Mouse (Mus musculus) kidney, embryonic 14.5 days (tissue): Measurements from ENCODE around the gene Kcnc1. TPM values are rescaled to one million over a fixed set of nuclear protein-coding genes. Genes with fewer than 3 reads are reported as not detected.

Experiments used
- ATAC-seq: fragments of 200-750 bp; cut with Nextera tagmentation; 2 replicates; pipeline ENCODE4 v1.8.0; 2017; ENCODE audit warnings: moderate number of reproducible peaks, mild to moderate bottlenecking, moderate TSS enrichment, moderate library complexity; ENCODE audit not compliant: low FRiP score, low TSS enrichment
- H3K27ac ChIP-seq: fragments of 300-500 bp; sonication (generic); 2 replicates; pipeline ENCODE4 v1.5.1; 2014; ENCODE audit warnings: low read depth, mild to moderate bottlenecking, low read length, moderate library complexity, mixed read lengths
- H3K27me3 ChIP-seq: fragments of 300-500 bp; sonication (generic); 2 replicates; pipeline ENCODE4 v1.6.1; 2014; ENCODE audit warnings: mild to moderate bottlenecking, low read length; ENCODE audit not compliant: control insufficient read depth, insufficient read depth
- H3K36me3 ChIP-seq: fragments of 300-500 bp; sonication (generic); 2 replicates; pipeline ENCODE4 v1.6.1; 2014; ENCODE audit warnings: low read length, mixed read lengths; ENCODE audit not compliant: control insufficient read depth, insufficient read depth
- H3K4me1 ChIP-seq: fragments of 300-500 bp; sonication (generic); 2 replicates; pipeline ENCODE4 v1.6.1; 2014; ENCODE audit warnings: low read length, mixed read lengths; ENCODE audit not compliant: control insufficient read depth, insufficient read depth
- H3K4me2 ChIP-seq: fragments of 300-500 bp; sonication (generic); replicated peaks from 2 replicates; pipeline ENCODE4 v1.6.1; 2014; ENCODE audit warnings: low read depth, mild to moderate bottlenecking, low read length
- H3K4me3 ChIP-seq: fragments of 300-500 bp; sonication (generic); 2 replicates; pipeline ENCODE4 v1.5.1; 2014; ENCODE audit warnings: mild to moderate bottlenecking, low read length
- H3K9ac ChIP-seq: fragments of 300-500 bp; sonication (generic); 2 replicates; pipeline ENCODE4 v1.6.1; 2014; ENCODE audit warnings: low read depth, mild to moderate bottlenecking, low read length, moderate library complexity
- H3K9me3 ChIP-seq: fragments of 300-500 bp; sonication (generic); 2 replicates; pipeline ENCODE4 v1.6.1; 2016; ENCODE audit warnings: low read length; ENCODE audit not compliant: control insufficient read depth
- WGBS: fragments of 180-500 bp; shearing (Covaris S2); extraction: QIAGEN DNeasy Blood & Tissue Kit; methylation state at CpG from one replicate; pipeline ENCODE4 v1.1.7; 2014; 5-methylcytosine and 5-hydroxymethylcytosine counted together
- polyA plus RNA-seq: library from polyadenylated mRNA; unstranded; fragments of >200 nt; fragmentation: Nextera tagmentation; extraction: Ambion mirVana; gene quantifications from 2 replicates; pipeline ENCODE4 v1.2.1, GENCODE M21; 2014

Gene Kcnc1
- 0.07 TPM in 1 of 2 replicates, not detected in the other for polyA plus RNA-seq

GRCm38 (mm10) chr7:46396231-46396927 lies at the start of gene Kcnc1:
Kcnc1 (plus strand) TSS chr7:46396497.
- Histone ChIP-seq H3K4me3 (peak within 1 kb of the TSS; percentile 48), H3K9ac (peak within 1 kb of the TSS; percentile 37), H3K4me2 (peak within 1 kb of the TSS; percentile 98), H3K4me1 (peaks cover 13% of the 10 kb centered on the region), H3K36me3 (no peaks in the 10 kb centered on the region), H3K27ac (no peak within 1 kb of the TSS), H3K9me3 (no peaks in the 10 kb centered on the region), H3K27me3 (peaks cover 63% of the 10 kb centered on the region)
- ATAC-seq = peak; percentile 90
- WGBS = under 1% methylated on average over 62 of the region's 93 CpGs

- Histone ChIP-seq H3K36me3 (no peaks in the 10 kb centered on the region), H3K9me3 (no peaks in the 10 kb centered on the region), H3K27me3 (peaks cover 39% of the 10 kb centered on the region), H3K4me1 (no peaks in the 10 kb centered on the region), H3K4me2 (no peak overlapping the region), H3K4me3 (no peak overlapping the region), H3K9ac (no peak overlapping the region), H3K27ac (no peak overlapping the region)
- 55% methylated on average over 4 of the region's 4 CpGs for WGBS
- ATAC-seq = no peak
These were observed 48.6 kb upstream of the Kcnc1 start for GRCm38 (mm10) chr7:46347692-46348091.

DNA sequence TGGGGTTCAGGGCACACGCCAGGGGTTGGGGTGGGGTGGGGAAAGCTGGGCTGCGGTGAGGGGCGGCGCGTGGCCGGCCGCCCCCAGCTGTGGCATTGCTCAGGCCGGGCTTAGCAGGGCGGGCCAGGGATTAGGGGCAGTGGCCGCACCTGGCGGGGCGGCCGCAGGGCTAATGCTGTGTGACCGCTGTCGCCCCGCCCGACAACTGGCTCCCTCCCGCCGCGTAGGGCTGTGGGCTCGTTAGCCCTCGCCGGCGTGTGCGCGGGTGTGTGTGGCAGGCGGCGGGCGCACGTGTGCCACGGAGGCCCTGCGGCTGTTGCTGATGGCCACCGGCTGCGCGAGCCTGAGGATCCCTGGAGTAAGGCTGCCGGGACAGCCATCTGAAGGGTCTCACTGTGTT lies 47.5 kb upstream of the Kcnc1 start:
- H3K27ac ChIP-seq = no peak overlapping the region
- H3K4me3 ChIP-seq = no peak overlapping the region
- H3K36me3 ChIP-seq = no peaks in the 10 kb centered on the region
- no peaks in the 10 kb centered on the region for H3K9me3 ChIP-seq
- H3K4me2 ChIP-seq = no peak overlapping the region
- no peak overlapping the region for H3K9ac ChIP-seq
- WGBS = 5% methylated on average over 36 of the region's 36 CpGs
- peaks cover 41% of the 10 kb centered on the region for H3K27me3 ChIP-seq
- H3K4me1 ChIP-seq = no peaks in the 10 kb centered on the region
- no peak for ATAC-seq

DNA sequence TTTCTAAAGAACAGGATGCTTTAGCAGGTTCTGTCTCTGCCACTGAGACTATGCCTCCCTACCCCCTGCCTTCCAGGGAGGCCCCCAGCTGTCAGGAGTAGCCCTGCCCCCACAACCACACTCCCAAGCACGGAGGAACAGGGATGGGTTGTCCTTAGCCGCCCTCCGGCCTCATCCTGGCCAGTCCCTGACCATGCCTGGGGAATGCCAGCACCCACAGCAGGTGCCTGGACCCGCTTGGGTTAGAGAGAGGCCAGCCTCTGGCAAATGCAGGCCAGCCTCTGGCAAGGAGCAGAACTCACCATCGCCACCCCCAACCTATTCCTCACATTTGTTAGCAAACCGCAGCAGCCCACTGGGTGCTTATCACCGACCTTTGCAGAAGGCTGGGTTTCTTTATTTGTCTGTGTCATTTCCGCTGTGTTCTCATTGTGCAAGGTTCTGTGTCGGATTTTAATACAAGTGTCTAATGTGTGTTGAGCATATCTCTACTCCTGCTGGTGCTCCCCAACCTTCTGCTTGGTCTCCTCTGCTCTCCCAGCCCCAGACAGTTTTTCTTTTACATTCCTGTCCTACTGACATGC lies 46.1 kb upstream of the Kcnc1 start:
- Histone ChIP-seq H3K4me2 (no peak overlapping the region), H3K27ac (no peak overlapping the region), H3K9ac (no peak overlapping the region), H3K27me3 (peaks cover 41% of the 10 kb centered on the region), H3K4me1 (no peaks in the 10 kb centered on the region), H3K9me3 (no peaks in the 10 kb centered on the region), H3K4me3 (no peak overlapping the region), H3K36me3 (no peaks in the 10 kb centered on the region)
- no peak for ATAC-seq
- WGBS = 60% methylated on average over 9 of the region's 9 CpGs

GRCm38 (mm10) chr7:46352748-46353147 lies 43.5 kb upstream of the Kcnc1 start:
- Histone ChIP-seq H3K9me3 (no peaks in the 10 kb centered on the region), H3K4me1 (no peaks in the 10 kb centered on the region), H3K27me3 (peaks cover 31% of the 10 kb centered on the region), H3K36me3 (no peaks in the 10 kb centered on the region), H3K4me2 (no peak overlapping the region), H3K4me3 (no peak overlapping the region), H3K27ac (no peak overlapping the region), H3K9ac (no peak overlapping the region)
- WGBS = 66% methylated on average over 2 of the region's 2 CpGs
- no peak for ATAC-seq

DNA sequence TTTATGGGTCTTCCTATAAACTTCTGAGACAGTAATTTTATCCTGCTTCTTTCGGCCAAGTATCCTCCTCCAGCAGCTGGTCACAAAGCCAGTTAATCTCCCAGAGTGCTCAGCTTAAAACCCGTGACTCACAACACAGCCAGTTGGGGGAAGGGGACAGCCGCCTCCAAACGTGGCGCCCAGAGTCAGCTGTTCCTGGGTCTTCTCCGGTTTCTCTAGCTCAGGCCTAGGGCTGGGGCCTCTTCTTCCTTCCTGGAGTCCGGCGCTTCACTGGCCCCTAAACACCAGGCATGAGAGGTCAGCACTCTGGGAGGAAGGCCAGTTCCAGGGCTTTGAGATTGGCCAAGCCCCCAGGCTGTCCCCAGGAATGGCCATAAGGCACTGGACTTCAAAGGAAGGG lies 43.1 kb upstream of the Kcnc1 start:
- no peak overlapping the region for H3K4me3 ChIP-seq
- ATAC-seq = no peak
- H3K4me1 ChIP-seq = no peaks in the 10 kb centered on the region
- 31% methylated on average over 8 of the region's 8 CpGs for WGBS
- no peaks in the 10 kb centered on the region for H3K9me3 ChIP-seq
- H3K36me3 ChIP-seq = no peaks in the 10 kb centered on the region
- H3K9ac ChIP-seq = no peak overlapping the region
- H3K4me2 ChIP-seq = no peak overlapping the region
- H3K27me3 ChIP-seq = peaks cover 26% of the 10 kb centered on the region
- H3K27ac ChIP-seq = no peak overlapping the region

DNA sequence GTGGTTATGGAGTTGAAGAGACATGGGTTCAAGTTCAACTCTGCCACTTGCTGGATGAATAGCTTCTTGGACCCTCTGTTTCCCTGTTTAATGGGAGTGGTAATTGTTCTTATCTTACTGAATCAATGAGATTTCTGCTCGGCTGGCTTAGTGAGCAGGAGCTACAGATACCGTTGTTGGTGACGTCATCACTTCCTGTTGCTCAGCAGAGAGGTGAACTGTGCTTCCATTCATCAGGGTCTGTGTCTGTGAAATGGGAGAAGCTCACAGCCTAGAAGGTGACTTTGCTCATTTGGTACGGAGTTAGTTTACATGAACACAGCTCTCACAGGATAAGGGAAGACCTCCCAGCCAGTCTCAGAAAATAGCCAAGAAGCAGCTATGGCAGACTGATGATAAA lies 42.4 kb upstream of the Kcnc1 start:
- Histone ChIP-seq H3K36me3 (no peaks in the 10 kb centered on the region), H3K9ac (no peak overlapping the region), H3K4me2 (no peak overlapping the region), H3K4me1 (no peaks in the 10 kb centered on the region), H3K27me3 (peaks cover 20% of the 10 kb centered on the region), H3K4me3 (no peak overlapping the region), H3K9me3 (no peaks in the 10 kb centered on the region), H3K27ac (no peak overlapping the region)
- WGBS = 48% methylated on average over 4 of the region's 4 CpGs
- ATAC-seq = no peak

DNA sequence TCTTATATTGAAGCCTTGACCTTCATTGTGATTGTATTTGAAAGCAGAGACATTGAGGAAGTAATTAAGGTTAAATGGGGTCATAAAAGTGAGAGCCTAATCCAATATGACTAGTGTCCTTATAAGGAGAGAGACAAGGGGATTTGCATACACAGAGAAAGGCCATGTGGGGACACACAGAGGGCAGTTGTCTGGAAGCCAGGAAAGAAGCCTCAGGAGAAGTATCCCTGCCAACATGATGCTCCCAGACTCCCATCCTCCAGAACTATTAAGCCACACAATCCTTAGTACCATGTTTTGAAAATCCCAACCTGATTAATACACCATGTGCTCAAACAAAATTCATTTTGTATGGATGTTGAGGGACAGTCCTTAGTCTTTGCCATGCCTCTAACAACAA lies 34.5 kb upstream of the Kcnc1 start:
- Histone ChIP-seq H3K27ac (no peak overlapping the region), H3K9me3 (no peaks in the 10 kb centered on the region), H3K4me3 (no peak overlapping the region), H3K36me3 (no peaks in the 10 kb centered on the region), H3K4me2 (no peak overlapping the region), H3K27me3 (no peaks in the 10 kb centered on the region), H3K4me1 (no peaks in the 10 kb centered on the region), H3K9ac (no peak overlapping the region)
- ATAC-seq = no peak

DNA sequence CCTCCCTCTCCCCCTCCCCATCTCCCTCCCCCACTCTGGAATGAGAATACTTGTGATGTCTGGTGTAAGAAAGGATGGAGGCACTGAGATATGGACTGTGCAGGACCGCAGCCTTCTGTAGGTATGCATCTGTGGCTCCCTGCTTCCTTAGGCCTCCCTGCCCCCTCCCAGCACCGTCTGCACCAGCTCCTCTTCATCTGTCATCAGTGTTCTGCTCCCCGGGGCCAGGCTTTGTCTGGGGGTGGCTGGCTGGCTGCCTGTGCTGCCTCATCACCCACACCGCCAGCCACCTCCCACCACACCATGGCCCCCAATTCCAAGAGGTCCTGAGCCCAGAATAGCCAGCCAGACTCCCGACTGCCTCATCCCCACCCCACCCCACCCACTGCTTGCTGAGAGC lies 32.1 kb upstream of the Kcnc1 start:
- 49% methylated on average over 5 of the region's 5 CpGs for WGBS
- Histone ChIP-seq H3K9me3 (no peaks in the 10 kb centered on the region), H3K9ac (no peak overlapping the region), H3K4me2 (no peak overlapping the region), H3K36me3 (no peaks in the 10 kb centered on the region), H3K27me3 (no peaks in the 10 kb centered on the region), H3K27ac (no peak overlapping the region), H3K4me1 (no peaks in the 10 kb centered on the region), H3K4me3 (no peak overlapping the region)
- no peak for ATAC-seq
